Mouse (Mus musculus): Measurements from ENCODE around the gene Ccl27a. TPM values are rescaled to one million over a fixed set of nuclear protein-coding genes. Genes with fewer than 3 reads are reported as not detected.
"Not testable (repeated sequence)": the region's sequence is repeated elsewhere in the genome, so short reads cannot be mapped to it uniquely, and the experiment has no call there.

Ccl27a gene
- total RNA-seq (2021), result 100 to 1,000 TPM; 294 to 318 TPM
- long read RNA-seq, experiment 1, transcript Ccl27a-205 (5 exons, 841 nt), result minor isoform, 38 of 159 reads
- long read RNA-seq, experiment 1, transcript Ccl27a-216 (2 exons, 614 nt), result minor isoform, 15 of 159 reads
- long read RNA-seq, experiment 1, transcript Ccl27a-210 (3 exons, 798 nt), result minor isoform, 9 of 159 reads
- long read RNA-seq, experiment 1, transcript Ccl27a-206 (6 exons, 590 nt), result major isoform, 39 of 159 reads
- long read RNA-seq, experiment 1, partial matches to known transcripts, result 4 of 159 reads
- long read RNA-seq, experiment 1, other reads (novel, unspliced or antisense), result 35 of 159 reads
- long read RNA-seq, experiment 2, transcript Ccl27a-205 (5 exons, 841 nt), result minor isoform, 17 of 138 reads
- long read RNA-seq, experiment 2, transcript Ccl27a-216 (2 exons, 614 nt), result minor isoform, 14 of 138 reads
- long read RNA-seq, experiment 2, transcript Ccl27a-204 (3 exons, 731 nt), result minor isoform, 11 of 138 reads
- long read RNA-seq, experiment 2, transcript Ccl27a-206 (6 exons, 590 nt), result major isoform, 27 of 138 reads
- long read RNA-seq, experiment 2, partial matches to known transcripts, result 3 of 138 reads
- long read RNA-seq, experiment 2, other reads (novel, unspliced or antisense), result 52 of 138 reads

DNA sequence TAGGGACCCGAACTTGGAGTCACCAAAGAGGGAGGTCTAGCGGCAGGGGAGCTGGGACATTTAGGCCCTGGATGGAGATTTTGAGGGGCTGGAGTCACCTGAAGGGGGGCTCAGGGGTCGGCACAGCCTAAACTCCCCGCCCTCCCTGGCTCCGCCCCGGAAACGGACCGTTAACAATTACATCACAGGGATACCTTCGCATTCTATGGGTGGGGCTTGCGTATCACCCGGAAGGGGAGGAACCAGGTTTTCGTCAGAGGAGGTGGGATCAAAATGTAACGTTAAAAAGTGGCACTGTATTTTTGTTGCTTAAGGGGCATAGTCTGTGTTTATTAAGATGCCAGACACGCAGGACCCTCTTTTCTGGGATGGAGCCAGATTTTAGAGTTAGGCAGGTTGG, at the start of gene Ccl27a:
Gene Ccl27a (minus strand): TSS at position 246 of the 400 bp plus-strand sequence.
- DNase-seq (ENCODE audit: low spot score in 2 of 2), result peak; percentile 75 to 78
- intact Hi-C loops (cut with DNase I), result not testable (repeated sequence)

DNA sequence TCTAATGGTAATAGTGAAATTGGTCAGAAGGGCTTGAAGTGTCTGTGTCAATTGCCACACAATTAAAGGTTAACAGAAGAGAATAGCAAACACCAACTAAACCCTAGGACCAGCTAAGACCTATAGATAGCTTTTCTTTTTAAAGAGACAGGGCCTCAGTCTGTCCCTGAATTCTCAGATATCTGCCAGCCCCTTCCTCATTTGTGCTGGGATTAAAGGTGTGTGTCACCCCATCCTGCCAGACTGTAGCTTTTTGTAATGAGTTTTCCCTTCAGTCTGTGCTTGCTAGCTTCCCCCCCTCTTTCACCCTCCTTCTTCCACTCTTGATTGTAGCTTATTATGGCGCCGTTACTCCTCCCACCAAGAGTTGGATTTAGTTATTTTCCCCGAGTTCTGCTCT, 9.2 kb upstream of the Ccl27a start:
- DNase-seq (ENCODE audit: low spot score in 2 of 2); intact Hi-C loops (cut with DNase I): not testable (repeated sequence)

DNA sequence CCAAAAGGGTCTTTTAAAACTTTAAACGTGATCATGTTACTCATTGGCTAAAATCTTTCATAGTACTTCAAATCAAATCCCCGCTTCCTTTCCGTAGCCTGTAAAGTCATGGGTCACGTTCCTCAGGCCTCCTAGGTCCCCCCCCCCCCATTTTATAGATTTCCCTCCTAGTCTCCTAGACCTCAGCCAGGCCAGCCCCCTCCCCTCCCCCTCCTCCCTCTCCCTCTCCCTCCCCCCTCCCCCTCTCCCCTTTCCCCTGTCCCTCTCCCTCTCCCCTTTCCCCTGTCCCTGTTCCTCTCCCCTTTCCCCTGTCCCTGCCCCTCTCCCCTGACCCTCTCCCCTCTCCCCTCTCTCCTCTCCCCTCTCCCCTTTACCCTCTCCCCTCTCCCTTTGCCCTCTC, 8.7 kb upstream of the Ccl27a start:
- DNase-seq (ENCODE audit: low spot score in 2 of 2); intact Hi-C loops (cut with DNase I): not testable (repeated sequence)

DNA sequence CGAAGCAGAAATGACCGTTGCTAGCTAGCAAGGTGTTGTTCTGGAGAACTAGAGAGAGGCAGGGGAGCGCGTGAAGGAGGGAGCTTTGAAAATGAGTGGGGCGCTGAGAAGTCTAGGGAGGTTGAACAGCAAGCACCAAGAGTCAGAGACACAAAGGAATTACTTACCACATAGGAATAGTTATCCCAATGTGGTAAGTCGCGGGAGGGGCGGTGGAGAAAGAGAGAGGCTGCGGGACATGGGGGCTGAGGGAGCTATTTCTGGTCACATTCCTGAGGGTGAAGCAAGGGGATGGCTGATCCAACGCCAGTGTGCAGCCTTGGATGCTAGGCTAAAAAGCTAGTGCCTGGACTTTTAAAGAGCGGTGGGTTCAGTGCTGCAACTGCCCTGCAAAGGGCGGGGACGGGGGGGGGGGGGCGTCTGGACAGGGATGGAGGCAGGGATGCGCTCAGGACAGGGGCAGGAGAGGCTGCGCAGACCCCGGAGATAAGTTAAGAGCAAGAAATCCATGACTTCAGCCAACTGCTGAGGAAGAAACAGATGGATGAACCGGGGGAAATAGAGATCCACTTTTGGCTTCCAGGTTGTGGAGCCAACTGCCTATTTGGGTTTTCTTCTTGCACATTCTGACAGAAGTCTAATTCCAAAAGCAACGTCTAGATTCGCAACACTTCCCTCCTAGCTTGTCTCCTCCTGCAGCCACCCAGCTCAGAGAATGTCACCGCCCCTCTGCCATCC, 7.9 kb upstream of the Ccl27a start:
- intact Hi-C loops (cut with DNase I), result not testable (repeated sequence)
- DNase-seq (ENCODE audit: low spot score in 2 of 2), result peak in 1 of 2 experiments; percentile 15

DNA sequence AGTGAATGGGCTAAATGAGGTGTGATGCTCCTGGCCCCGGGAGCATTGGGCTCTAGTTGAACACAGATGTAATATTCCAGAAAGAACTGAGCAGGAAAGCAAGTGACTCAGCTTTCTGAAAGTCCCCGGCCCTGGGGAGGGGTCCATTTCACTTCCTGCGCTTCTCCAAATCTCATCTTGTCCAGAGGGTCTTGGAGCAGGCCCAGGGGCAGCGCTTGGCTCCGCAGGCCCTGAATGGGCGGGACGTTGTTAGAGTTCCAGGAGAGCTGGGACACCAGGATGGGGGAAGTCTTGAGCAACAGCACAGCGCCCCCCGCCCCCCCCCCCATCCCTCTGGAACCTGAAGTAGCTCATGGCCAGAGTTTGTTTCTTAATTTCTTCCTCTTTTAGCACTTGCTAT, 7.2 kb upstream of the Ccl27a start:
- intact Hi-C loops (cut with DNase I); DNase-seq (ENCODE audit: low spot score in 2 of 2): not testable (repeated sequence)

DNA sequence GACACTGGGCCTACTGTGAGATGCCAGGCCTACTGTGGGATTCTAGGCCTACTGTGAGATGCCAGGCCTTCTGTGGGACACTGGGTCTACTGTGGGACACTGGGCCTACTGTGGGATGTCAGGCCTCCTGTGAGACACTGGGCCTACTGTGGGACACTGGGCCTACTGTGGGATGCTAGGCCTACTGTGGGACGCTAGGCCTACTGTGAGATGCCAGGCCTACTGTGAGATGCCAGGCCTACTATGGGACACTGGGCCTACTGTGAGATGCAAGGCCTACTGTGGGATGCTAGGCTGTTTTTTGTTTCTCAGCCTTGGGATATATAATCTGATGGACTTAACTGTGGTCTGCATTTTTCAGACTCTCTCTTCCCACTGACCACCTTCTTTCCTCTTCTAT, 1.8 kb upstream of the Ccl27a start:
- DNase-seq (ENCODE audit: low spot score in 2 of 2); intact Hi-C loops (cut with DNase I): not testable (repeated sequence)

DNA sequence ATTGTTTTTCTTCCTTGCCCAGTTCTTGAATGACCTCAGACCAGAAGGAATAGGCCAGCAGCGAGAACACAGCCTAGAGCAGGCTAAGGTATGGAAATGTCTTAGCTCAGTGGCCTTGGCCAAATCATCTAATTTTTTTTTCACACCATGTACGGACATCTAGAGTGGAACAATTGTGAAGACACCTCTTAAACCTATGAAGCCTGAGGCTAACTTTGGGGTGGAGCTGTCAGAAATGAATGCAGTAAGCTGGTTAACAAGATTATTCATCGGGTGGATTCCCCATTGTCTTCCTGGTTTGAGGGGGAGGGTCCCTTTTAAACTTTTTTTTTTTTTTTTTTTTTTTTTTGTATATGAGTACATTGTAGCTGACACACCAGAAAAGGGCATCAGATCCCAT, 459 bp upstream of the Ccl27a start:
- DNase-seq (ENCODE audit: low spot score in 2 of 2); intact Hi-C loops (cut with DNase I): not testable (repeated sequence)

DNA sequence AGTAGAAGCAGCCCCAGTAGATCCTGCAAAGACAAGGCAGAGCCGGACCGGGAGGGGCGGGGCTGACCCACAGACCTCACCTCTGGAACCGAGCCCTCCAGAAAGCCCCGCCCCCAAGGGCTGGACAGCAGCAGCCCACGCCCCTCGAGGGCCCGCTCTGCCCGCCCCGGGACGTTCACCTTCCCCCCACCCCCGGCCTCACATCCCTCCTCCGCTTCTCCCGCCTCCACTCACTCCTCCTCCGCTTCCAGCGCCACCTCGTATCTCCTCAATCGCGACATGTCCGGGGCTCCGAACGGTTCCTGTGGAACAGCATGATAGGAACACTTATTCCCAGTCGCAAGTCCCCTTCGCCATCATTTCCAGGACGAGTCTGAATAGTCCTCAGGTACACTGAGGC, 545 bp downstream of the Ccl27a start:
- intact Hi-C loops (cut with DNase I); DNase-seq (ENCODE audit: low spot score in 2 of 2): not testable (repeated sequence)

DNA sequence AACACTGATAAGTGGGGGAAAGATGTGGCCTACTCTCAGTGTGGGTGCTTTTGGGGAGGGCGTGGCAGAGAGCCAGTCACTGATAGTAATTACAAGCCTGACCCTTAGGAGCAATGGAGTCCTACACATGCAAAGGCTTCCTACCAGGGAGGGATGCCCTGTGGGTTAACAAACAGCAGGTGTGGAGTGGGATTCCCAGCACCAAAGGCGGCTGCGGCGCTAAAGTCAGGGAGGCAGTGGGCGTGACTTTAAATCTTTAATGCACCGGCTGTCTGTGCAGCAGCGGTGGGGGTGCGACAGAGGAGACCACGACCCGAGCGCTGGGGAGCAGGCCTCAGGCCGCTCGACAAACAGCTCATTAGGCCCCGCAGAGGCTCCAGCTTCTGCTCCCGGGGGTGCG, 1.1 kb downstream of the Ccl27a start:
- DNase-seq (ENCODE audit: low spot score in 2 of 2); intact Hi-C loops (cut with DNase I): not testable (repeated sequence)

DNA sequence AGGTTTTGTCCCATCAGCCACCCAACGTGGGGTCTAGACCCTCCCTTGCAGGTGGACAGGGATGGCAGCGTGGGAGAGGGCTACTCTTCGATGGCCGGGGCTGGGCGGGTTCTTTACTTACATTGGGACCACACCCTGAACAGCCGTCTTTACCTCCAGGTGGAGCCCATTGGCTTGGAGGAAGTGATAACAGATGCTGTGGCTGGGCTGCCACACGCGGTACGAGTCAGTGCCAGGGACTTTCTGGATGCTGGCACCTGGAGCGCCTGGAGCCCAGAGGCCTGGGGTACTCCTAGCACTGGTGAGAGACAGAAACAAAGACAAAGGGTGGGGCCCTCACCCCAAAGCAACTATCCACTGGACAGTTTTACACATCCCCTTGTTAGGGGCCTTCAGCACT, 6.7 kb downstream of the Ccl27a start:
- intact Hi-C loops (cut with DNase I), result not testable (repeated sequence)

DNA sequence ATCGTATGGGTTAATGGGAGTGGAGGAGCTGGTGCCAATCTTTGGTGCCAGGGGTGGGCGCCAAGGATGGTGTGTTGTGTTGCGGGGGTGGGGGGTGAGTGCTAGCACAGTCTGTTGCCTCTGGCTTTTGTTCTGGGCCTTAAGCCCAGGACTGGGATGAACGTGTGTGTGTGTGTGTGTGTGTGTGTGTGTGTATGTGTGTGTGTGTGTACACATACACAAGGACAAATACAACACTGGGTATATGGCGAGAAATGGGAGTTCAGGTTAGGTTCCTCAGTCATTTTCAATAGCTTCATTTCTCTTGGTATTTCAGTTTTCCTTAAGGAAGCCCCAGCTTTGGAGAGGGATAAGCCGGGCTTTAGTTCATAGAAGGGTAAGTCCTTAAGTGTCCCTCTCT, 10.9 kb downstream of the Ccl27a start:
- intact Hi-C loops (cut with DNase I); DNase-seq (ENCODE audit: low spot score in 2 of 2): not testable (repeated sequence)

More for the DNA sequence above, 6.7 kb downstream of the Ccl27a start:
- DNase-seq (ENCODE audit: low spot score in 2 of 2), result not testable (repeated sequence)

DNA sequence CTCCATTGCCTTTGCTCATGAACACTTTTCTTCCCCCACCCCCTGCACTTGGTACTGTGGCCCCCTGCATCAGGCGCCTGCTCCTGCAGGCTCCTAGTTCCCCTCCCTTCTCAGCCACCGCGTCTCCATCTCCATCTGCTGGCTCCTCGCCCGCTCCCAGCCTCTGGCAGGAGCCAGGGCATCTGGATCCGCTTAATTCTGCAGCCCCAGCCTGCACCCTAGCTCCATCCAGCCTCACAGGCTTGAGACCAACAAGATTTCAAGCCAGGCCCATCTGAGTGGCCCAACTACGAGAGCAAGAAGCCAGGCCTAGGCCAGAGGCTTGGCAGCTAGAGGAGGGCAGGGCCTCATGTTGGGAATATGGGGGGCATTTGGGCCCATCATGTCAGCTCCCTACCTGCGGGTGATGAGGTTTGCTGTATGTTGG, 11.3 kb downstream of the Ccl27a start:
- intact Hi-C loops (cut with DNase I), result not testable (repeated sequence)
- peak in 1 of 2 experiments; percentile 58 for DNase-seq (ENCODE audit: low spot score in 2 of 2)

DNA sequence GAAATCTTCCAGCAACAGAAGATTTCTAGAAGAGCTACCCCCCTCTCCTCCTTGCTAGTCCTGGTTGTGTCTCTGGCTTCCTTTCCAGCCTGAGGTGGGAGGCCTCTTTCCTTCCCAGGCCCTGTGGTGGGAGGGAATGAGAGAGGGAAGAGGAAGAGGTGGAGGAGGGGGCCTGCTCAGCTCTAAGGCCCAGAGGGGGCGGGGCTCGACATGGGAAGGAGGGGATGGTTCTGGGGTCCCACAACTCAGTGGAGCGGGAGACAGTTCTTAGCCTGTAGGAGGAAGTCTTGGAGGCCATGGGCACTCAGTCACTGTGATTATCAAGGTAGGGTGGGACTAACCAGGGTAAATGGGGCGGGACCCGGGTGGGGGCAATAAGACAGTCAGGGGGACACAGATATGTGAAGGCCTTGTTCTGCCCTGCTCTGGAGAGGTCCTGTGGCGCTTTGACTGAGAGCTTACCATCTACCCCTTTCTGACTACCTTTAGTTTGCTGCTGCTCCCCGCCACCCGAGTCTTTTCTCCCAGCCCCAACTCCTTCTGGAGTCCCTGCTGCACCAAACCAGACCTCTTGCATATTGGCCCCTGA, 11.9 kb downstream of the Ccl27a start:
- intact Hi-C loops (cut with DNase I), result no loop called here
- DNase-seq (ENCODE audit: low spot score in 2 of 2), result no peak

DNA sequence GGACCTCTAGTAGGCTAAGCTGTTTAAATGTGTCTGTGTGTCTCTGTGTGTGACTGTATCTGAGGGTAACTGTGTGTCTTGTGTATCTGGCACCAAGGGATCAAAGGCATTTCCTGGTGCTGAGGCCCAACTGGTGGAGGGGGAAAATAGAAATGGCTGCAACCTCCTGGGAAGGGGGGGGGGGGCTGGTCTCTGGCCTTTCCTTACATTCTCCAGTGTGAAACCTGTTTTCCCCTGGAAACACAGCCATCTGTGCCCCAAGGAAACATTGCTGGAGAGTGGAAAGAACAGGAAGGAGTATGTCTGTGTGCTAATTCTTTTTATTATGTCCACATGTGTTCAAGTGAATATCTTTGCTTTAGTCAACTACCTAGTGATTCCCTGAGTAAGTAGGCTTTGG, 12.4 kb downstream of the Ccl27a start:
- intact Hi-C loops (cut with DNase I), result no loop called here
- no peak for DNase-seq (ENCODE audit: low spot score in 2 of 2)

DNA sequence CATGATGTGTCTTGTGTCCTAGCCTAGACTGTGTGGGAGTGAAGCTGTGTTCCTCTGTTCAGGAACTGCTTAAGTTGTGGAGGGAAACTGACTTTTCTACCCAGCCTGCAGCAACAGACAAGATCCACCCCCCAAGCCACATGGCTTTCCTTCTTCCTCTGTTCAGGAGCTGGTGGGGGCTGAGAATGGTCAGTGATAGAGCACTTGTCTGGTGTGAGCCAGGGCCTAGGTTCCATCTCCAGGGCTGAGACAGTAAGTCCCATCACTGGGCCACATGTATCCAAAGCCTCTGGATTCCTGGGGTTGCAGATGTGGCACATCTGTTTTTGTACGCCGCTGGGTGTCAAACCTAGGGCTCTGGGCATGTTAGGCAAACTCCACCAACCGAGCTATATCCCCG, 13.1 kb downstream of the Ccl27a start:
- intact Hi-C loops (cut with DNase I), result no loop called here
- DNase-seq (ENCODE audit: low spot score in 2 of 2), result no peak

DNA sequence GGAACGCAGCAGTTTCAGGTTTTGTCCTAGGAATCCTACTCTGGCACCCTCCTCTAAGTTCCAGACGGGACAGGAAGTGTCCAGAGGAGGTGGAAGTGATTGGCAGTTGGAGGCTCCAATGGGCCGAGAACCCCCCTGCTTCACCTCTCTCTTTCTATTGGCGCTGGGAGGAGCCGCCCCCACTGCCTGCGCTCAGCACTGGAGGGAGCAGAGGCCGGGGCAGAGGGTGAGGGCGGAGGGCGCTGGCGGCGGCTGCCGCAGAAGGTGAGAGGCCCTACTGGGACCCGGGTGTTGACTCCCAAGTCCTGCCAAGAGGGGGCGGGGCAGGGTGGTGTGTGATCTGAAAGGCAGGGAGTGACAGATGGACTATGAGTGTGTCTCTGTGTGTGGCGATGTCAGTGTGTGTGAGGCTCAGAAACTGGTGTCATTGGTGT, 13.7 kb downstream of the Ccl27a start:
- intact Hi-C loops (cut with DNase I), result no loop called here
- peak; percentile 75 to 78 for DNase-seq (ENCODE audit: low spot score in 2 of 2)

DNA sequence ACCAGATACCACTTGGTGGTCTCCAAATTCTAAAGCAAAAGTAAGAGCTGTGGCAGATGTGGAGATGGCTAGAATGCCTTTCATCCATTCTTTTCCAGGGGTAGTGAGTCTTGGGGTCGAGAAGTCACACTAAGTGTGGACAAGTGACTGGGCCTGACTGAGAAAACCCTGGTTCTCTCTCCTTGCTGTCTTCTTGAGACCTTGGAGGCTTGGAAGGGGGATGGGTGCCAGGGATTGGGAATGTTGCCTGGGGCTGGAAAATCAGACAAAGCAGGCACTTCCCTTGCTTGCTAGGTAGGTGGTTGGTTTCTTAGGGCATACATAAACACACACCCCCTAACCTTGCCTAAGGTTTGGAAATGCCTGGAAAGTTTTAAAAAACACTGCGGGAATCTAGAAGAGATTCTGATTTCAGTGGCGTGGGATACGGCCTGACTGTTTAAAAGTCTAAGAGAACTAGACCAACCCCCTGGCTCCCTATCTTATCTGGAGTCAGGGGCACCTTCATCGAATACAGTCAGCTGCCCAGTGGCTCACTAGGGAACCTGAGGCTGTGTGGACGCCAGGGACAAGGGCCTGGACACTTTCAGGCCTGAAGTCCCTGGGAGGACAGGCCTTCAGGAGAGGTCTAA, 14.3 kb downstream of the Ccl27a start:
- no peak for DNase-seq (ENCODE audit: low spot score in 2 of 2)
- intact Hi-C loops (cut with DNase I), result no loop called here

DNA sequence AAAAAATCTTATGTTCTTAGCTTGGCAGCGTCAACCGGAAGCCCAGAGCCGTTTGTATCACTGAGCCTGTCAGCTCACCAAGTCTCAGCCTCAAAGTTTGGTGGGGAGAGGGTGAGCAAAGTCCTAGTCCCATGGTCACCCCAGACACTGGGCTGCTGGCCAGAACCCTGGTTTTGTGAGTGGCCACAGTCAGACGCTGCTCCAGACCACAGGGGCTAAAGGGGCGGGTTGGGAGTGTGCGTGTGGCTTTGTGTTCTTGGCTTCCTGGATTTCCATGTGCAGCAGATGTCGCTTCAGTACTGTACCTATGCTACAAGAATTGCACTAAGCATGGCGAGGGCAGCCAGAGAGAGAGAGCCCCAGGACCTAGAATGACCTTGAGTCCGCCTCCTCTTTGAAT, 14.8 kb downstream of the Ccl27a start:
- intact Hi-C loops (cut with DNase I), result no loop called here
- DNase-seq (ENCODE audit: low spot score in 2 of 2), result peak in 1 of 2 experiments; percentile 49

DNA sequence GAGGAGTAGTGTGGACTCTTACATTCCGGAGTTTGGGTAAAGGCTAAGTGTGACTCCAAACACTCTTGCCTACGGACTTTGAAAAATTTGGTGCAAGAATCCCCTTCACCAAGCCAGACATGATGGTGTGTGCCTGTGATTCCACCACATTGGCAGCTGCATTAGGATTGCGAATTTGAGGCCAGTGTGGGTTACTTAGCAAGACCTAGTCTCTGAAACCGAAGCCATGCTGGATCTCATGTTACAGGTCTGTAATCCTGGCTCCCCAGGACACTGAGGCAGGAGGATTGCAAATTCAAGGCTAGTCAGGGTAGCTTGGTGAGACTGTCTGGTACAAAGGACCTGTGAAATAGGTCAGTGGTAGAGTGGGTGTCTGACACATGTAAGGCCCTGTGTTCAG, 15.3 kb downstream of the Ccl27a start:
- no peak for DNase-seq (ENCODE audit: low spot score in 2 of 2)
- intact Hi-C loops (cut with DNase I), result no loop called here
